17 mouse cellular contexts compared by ENCODE assay signal in genomic region chr19:59171871-59172245, GRCm38 (mm10). TPM values are rescaled to one million over a fixed set of nuclear protein-coding genes. Genes with fewer than 3 reads are reported as not detected.
DNase-seq lines count a peak whose midpoint lies in the region; ATAC-seq and TF ChIP-seq lines count a peak whose summit lies in the region.
"Had no signal": no experiment of that assay in that cellular context is flagged by ENCODE, and none has a peak within 500 bp of the region (broad histone marks: within the 10 kb centered on the region; RNA-seq: fewer than 3 reads in every experiment).

No protein-coding gene starts in this region.

- H3K4me3 ChIP-seq in hindbrain, embryonic 10.5 days: peak overlapping the region; percentile 35
- no peak overlapping the region for H3K4me3 ChIP-seq in hindbrain, embryonic 16.5 days (ENCODE audit: low read length)
- peak overlapping the region; percentile 41 for H3K4me3 ChIP-seq in E14TG2a.4 (replicated peaks; ENCODE audit: low read length)
- H3K4me3 ChIP-seq in forebrain, embryonic 16.5 days (replicated peaks; ENCODE audit: low read length): peak overlapping the region; percentile 13
- H3K4me3 ChIP-seq: heart, adult 2 months; hindbrain, embryonic 15.5 days; liver, embryonic 13.5 days had no signal

- ATAC-seq in hindbrain, embryonic 16.5 days: no peak
- ATAC-seq in forebrain, embryonic 16.5 days: no peak

- TF ChIP-seq CTCF in E14TG2a.4 (conservative IDR thresholded peaks at IDR 0.05; ENCODE audit: low read length): no peak

- H3K27me3 ChIP-seq in hindbrain, embryonic 10.5 days (ENCODE audit: insufficient read depth, poor library complexity, severe bottlenecking): peaks cover 100% of the 10 kb centered on the region
- peaks cover 54% of the 10 kb centered on the region for H3K27me3 ChIP-seq in hindbrain, embryonic 16.5 days (replicated peaks; ENCODE audit: control insufficient read depth, insufficient read depth, low read length)
- H3K27me3 ChIP-seq in E14TG2a.4 (ENCODE audit: insufficient read depth, low read length): peaks cover 93% of the 10 kb centered on the region
- peaks cover 49% of the 10 kb centered on the region for H3K27me3 ChIP-seq in forebrain, embryonic 16.5 days (replicated peaks; ENCODE audit: control insufficient read depth, insufficient read depth, low read length)

- H3K27ac ChIP-seq in hindbrain, embryonic 10.5 days: no peak overlapping the region
- H3K27ac ChIP-seq in hindbrain, embryonic 16.5 days (ENCODE audit: low read depth, low read length): no peak overlapping the region
- H3K27ac ChIP-seq in forebrain, embryonic 16.5 days (ENCODE audit: low read length): no peak overlapping the region
- H3K27ac ChIP-seq: heart, adult 2 months; hindbrain, embryonic 15.5 days; liver, embryonic 13.5 days had no signal

- under 1% methylated on average over 19 of the region's 19 CpGs for WGBS in hindbrain, embryonic 10.5 days
- WGBS in hindbrain, embryonic 16.5 days: 1% methylated on average over 19 of the region's 19 CpGs
- WGBS in forebrain, embryonic 16.5 days: under 1% methylated on average over 19 of the region's 19 CpGs

- H3K9me3 ChIP-seq in hindbrain, embryonic 10.5 days: no peaks in the 10 kb centered on the region
- no peaks in the 10 kb centered on the region for H3K9me3 ChIP-seq in hindbrain, embryonic 16.5 days (ENCODE audit: control insufficient read depth, low read length)
- no peaks in the 10 kb centered on the region for H3K9me3 ChIP-seq in E14TG2a.4 (ENCODE audit: low read length)
- H3K9me3 ChIP-seq in forebrain, embryonic 16.5 days (ENCODE audit: control insufficient read depth, low read length): no peaks in the 10 kb centered on the region
- H3K9me3 ChIP-seq: hindbrain, embryonic 15.5 days; liver, embryonic 13.5 days had no signal

- H3K4me1 ChIP-seq in hindbrain, embryonic 10.5 days (replicated peaks): peaks cover 37% of the 10 kb centered on the region
- H3K4me1 ChIP-seq in hindbrain, embryonic 16.5 days (ENCODE audit: control insufficient read depth, insufficient read depth, low read depth, low read length): peaks cover 10% of the 10 kb centered on the region
- peaks cover 44% of the 10 kb centered on the region for H3K4me1 ChIP-seq in E14TG2a.4 (replicated peaks; ENCODE audit: low read depth, low read length)
- peaks cover 33% of the 10 kb centered on the region for H3K4me1 ChIP-seq in forebrain, embryonic 16.5 days (replicated peaks; ENCODE audit: control insufficient read depth, insufficient read depth, low read length)

- no peak overlapping the region for H3K9ac ChIP-seq in hindbrain, embryonic 16.5 days (ENCODE audit: low read depth, low read length)
- H3K9ac ChIP-seq in forebrain, embryonic 16.5 days (replicated peaks; ENCODE audit: low read depth, low read length): no peak overlapping the region
- H3K9ac ChIP-seq: hindbrain, embryonic 15.5 days; liver, embryonic 13.5 days had no signal

- peak; percentile 52 for DNase-seq in hindbrain, embryonic 10.5 days (ENCODE audit: low spot score)
- DNase-seq in embryo, embryonic 9.5 days (ENCODE audit: extremely low spot score): peak; percentile 50
- no peak for DNase-seq in yolk sac, embryonic 10.5 days (ENCODE audit: low spot score)
- DNase-seq in cerebellum, adult 8-10 months: no peak
- DNase-seq in urinary bladder, postnatal 25 days (ENCODE audit: low spot score): no peak
- DNase-seq: cerebellum, adult 9-11 months; heart, adult 2 months; kidney, postnatal 14 days; liver, embryonic 13.5 days; lung, postnatal 14 days; right cerebral cortex, postnatal 14 days had no signal

- H3K36me3 ChIP-seq in hindbrain, embryonic 10.5 days: no peaks in the 10 kb centered on the region
- no peaks in the 10 kb centered on the region for H3K36me3 ChIP-seq in hindbrain, embryonic 16.5 days (ENCODE audit: control insufficient read depth, insufficient read depth, low read length)
- no peaks in the 10 kb centered on the region for H3K36me3 ChIP-seq in E14TG2a.4 (ENCODE audit: insufficient read depth, low read length)
- H3K36me3 ChIP-seq in forebrain, embryonic 16.5 days (ENCODE audit: control insufficient read depth, insufficient read depth): no peaks in the 10 kb centered on the region
- H3K36me3 ChIP-seq: hindbrain, embryonic 15.5 days; liver, embryonic 13.5 days had no signal

- H3K4me2 ChIP-seq in hindbrain, embryonic 16.5 days (ENCODE audit: low read length): no peak overlapping the region
- peak overlapping the region; percentile 63 for H3K4me2 ChIP-seq in forebrain, embryonic 16.5 days (ENCODE audit: low read length)
- H3K4me2 ChIP-seq: liver, embryonic 13.5 days had no signal

RNA-seq across cellular contexts. Expression of gene Vax1, which starts 2.0 kb away (rescaled TPM):
- 0.25 TPM in 1 of 2 replicates, not detected in the other for polyA plus RNA-seq in hindbrain, embryonic 10.5 days (2016; fragmentation: Nextera tagmentation; extraction: Ambion mirVana)
- 0.31 TPM in 1 of 2 replicates, not detected in the other for polyA plus RNA-seq in hindbrain, embryonic 16.5 days (2015; fragmentation: Nextera tagmentation; extraction: Ambion mirVana)
- 0.89 and 1.0 TPM in 2 replicates for polyA plus RNA-seq in forebrain, embryonic 16.5 days (2015; fragmentation: Nextera tagmentation; extraction: Ambion mirVana)
- polyA plus RNA-seq: C2C12; heart, adult 2 months; liver, embryonic 13.5 days had no signal

RNA-seq across cellular contexts. Expression of gene Kcnk18, which starts 47.2 kb away (rescaled TPM):
- polyA plus RNA-seq in hindbrain, embryonic 10.5 days (2016; fragmentation: Nextera tagmentation; extraction: Ambion mirVana): not detected in 2 replicates
- 0.05 and 0.11 TPM in 2 replicates for polyA plus RNA-seq in hindbrain, embryonic 16.5 days (2015; fragmentation: Nextera tagmentation; extraction: Ambion mirVana)
- polyA plus RNA-seq in forebrain, embryonic 16.5 days (2015; fragmentation: Nextera tagmentation; extraction: Ambion mirVana): not detected in 2 replicates
- polyA plus RNA-seq: C2C12; heart, adult 2 months; liver, embryonic 13.5 days; midbrain, postnatal 0 days had no signal

Comparison
In these comparisons a context has a peak if more than half of its experiments do, and no peak if none do; other contexts are left out.
1. DNase-seq: peak in hindbrain, embryonic 10.5 days (single experiment) and embryo, embryonic 9.5 days (single experiment); none in yolk sac, embryonic 10.5 days (single experiment), cerebellum, adult 8-10 months (single experiment) and urinary bladder, postnatal 25 days (single experiment).